Mouse (Mus musculus) heart, embryonic 11.5 days (tissue): Measurements from ENCODE around the gene Wbp4. TPM values are rescaled to one million over a fixed set of nuclear protein-coding genes. Genes with fewer than 3 reads are reported as not detected.

Experiments used
- ATAC-seq: fragments of 200-750 bp; cut with Nextera tagmentation; replicated peaks from 2 replicates; pipeline ENCODE4 v1.8.0; 2017; ENCODE audit warnings: moderate library complexity; ENCODE audit not compliant: insufficient number of reproducible peaks, low FRiP score, low TSS enrichment
- H3K27ac ChIP-seq: fragments of 300-500 bp; sonication (generic); 2 replicates; pipeline ENCODE4 v1.5.1; 2014; ENCODE audit warnings: mild to moderate bottlenecking, low read depth, low read length
- H3K27me3 ChIP-seq: fragments of 300-500 bp; sonication (generic); 2 replicates; pipeline ENCODE4 v1.6.1; 2014; ENCODE audit warnings: mild to moderate bottlenecking, low read length, mixed read lengths; ENCODE audit not compliant: control insufficient read depth, insufficient read depth
- H3K36me3 ChIP-seq: fragments of 300-500 bp; sonication (generic); 2 replicates; pipeline ENCODE4 v1.6.1; 2014; ENCODE audit warnings: mild to moderate bottlenecking, low read length, moderate library complexity, mixed read lengths; ENCODE audit not compliant: control insufficient read depth, insufficient read depth
- H3K4me1 ChIP-seq: fragments of 300-500 bp; sonication (generic); 2 replicates; pipeline ENCODE4 v1.6.1; 2014; ENCODE audit warnings: low read length; ENCODE audit not compliant: control insufficient read depth, insufficient read depth
- H3K4me2 ChIP-seq: fragments of 300-500 bp; sonication (generic); 2 replicates; pipeline ENCODE4 v1.6.1; 2014; ENCODE audit warnings: mild to moderate bottlenecking, moderate library complexity
- H3K4me3 ChIP-seq: fragments of 300-500 bp; sonication (generic); 2 replicates; pipeline ENCODE4 v1.5.1; 2014; ENCODE audit warnings: low read depth, low read length
- H3K9ac ChIP-seq: fragments of 300-500 bp; sonication (generic); 2 replicates; pipeline ENCODE4 v1.6.1; 2014; ENCODE audit warnings: mild to moderate bottlenecking, low read depth, low read length, moderate library complexity
- H3K9me3 ChIP-seq: fragments of 300-500 bp; sonication (generic); replicated peaks from 2 replicates; pipeline ENCODE4 v1.6.1; 2016; ENCODE audit warnings: low read length; ENCODE audit not compliant: control insufficient read depth
- WGBS: fragments of 180-500 bp; shearing (Covaris S2); extraction: QIAGEN DNeasy Blood & Tissue Kit; methylation state at CpG from one replicate; pipeline ENCODE4 v1.1.7; 2014; ENCODE audit not compliant: insufficient replicate concordance; 5-methylcytosine and 5-hydroxymethylcytosine counted together
- polyA plus RNA-seq: library from polyadenylated mRNA; unstranded; fragments of >200 nt; fragmentation: Nextera tagmentation; extraction: Ambion mirVana; gene quantifications from 2 replicates; pipeline ENCODE4 v1.2.1, GENCODE M21; 2014

Gene Wbp4
- polyA plus RNA-seq, 1 experiment from 2014 or later: 38.2 TPM

DNA sequence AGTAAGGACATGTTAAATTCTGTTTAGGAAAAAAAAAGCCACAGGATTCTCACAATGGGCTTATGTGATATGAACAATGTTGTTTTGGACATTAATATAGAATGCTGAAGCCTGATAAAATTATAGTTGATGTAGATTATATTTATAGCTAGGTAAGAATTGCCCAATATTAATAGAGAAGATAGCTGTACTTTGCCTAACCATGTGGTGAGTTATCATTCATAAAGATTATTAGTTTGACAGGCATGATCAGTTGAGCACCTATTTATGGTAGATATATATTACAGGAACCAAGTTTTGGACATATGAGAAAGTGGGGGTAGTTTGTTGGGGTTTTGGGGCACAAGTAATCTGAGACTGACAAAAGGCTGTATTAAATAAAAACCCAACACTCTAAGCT lies 39.3 kb upstream of the Wbp4 start:
- Histone ChIP-seq H3K9me3 (no peaks in the 10 kb centered on the region), H3K9ac (no peak overlapping the region), H3K4me1 (0 out of 2 replicates have a peak, but pooled peaks cover 4% of the 10 kb centered on the region), H3K36me3 (no peaks in the 10 kb centered on the region), H3K4me2 (no peak overlapping the region), H3K27ac (no peak overlapping the region), H3K27me3 (no peaks in the 10 kb centered on the region), H3K4me3 (no peak overlapping the region)
- no peak for ATAC-seq

DNA sequence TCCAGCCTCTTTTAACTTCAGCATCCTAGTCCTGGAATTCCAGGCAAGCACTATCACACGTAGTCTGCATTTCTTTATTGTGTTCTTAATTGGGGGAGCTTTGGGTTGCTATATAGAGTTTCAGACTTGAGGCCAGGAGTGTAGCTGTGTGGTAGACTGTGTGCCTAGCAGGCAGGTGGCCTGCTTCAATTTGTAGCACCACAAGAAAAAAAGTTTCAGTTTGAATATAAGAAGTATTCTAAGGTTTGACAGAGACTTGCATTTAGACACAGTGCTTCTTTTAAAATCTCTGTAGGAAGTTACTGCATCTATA lies 38.3 kb upstream of the Wbp4 start:
- Histone ChIP-seq H3K9me3 (no peaks in the 10 kb centered on the region), H3K4me1 (0 out of 2 replicates have a peak, but pooled peaks cover 4% of the 10 kb centered on the region), H3K27ac (no peak overlapping the region), H3K36me3 (no peaks in the 10 kb centered on the region), H3K4me2 (no peak overlapping the region), H3K9ac (no peak overlapping the region), H3K27me3 (no peaks in the 10 kb centered on the region), H3K4me3 (no peak overlapping the region)
- 58% methylated on average over 1 of the region's 1 CpGs for WGBS
- ATAC-seq: no peak

DNA sequence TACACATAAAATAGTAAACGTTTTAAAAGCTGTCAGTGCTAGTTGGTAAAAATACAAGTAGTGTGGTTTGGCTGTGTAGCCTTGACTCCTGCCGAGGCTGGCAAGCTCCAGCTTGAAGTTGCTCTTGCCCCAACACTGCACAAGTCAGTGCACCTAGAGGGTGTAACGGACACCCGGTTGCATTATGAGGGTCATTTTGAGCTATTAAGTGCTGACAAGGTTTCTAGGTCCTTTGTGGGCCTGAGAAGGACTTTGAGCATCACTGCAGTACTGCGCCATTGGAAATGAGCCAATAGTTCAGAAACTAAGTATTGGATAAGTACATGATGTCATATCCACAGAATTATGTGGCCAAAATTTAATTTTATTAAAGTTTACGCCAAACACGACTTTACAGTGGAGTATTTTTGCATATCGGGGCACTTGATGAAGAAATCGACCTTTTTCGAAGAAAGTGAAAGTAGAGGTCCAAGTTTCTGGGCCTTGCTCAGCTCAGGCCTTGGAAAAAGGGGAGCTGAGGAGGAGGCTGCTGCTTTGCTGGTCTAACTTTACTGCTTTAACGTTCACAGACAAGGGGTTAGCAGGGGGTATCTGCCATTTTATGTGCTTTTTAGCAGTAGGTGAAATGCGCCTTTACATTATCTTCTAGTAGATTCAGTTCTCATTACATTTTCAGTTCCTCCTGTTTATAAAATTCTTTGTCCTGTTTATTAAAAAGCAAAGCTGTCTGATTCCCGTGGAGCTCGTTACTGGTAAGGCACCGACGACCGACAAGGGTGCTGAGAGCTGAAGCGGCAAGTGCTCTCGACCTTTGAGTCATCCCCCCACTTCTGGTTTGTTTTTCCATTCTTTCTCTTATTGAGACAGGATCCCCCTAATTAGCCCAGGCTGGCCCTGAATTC lies 37.7 kb upstream of the Wbp4 start:
- 69% methylated on average over 19 of the region's 19 CpGs for WGBS
- Histone ChIP-seq H3K4me3 (no peak overlapping the region), H3K27ac (no peak overlapping the region), H3K9ac (no peak overlapping the region), H3K4me2 (no peak overlapping the region), H3K27me3 (no peaks in the 10 kb centered on the region), H3K9me3 (no peaks in the 10 kb centered on the region), H3K36me3 (no peaks in the 10 kb centered on the region), H3K4me1 (0 out of 2 replicates have a peak, but pooled peaks cover 4% of the 10 kb centered on the region)
- no peak for ATAC-seq

DNA sequence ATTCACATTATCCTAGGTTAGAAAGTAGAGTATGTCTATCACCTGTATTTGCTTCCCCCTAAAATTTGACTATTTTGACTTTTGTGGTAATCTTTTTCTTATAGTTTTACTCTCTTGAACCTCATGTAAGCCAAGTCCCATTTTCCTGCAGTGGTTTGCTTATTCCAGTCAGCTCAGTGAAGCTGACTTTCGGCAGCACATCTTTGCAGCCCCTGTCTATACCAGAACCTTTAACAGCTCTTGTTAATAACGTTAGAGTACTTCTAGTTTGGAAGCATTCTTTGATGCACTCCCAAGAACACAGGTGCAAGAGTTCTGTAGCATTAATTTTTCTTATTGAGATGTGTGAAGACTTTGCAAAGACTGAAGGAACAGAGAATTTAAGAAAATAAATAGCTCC lies 36.8 kb upstream of the Wbp4 start:
- Histone ChIP-seq H3K4me3 (no peak overlapping the region), H3K9ac (no peak overlapping the region), H3K4me2 (no peak overlapping the region), H3K4me1 (0 out of 2 replicates have a peak, but pooled peaks cover 4% of the 10 kb centered on the region), H3K27me3 (no peaks in the 10 kb centered on the region), H3K36me3 (no peaks in the 10 kb centered on the region), H3K9me3 (no peaks in the 10 kb centered on the region), H3K27ac (no peak overlapping the region)
- ATAC-seq: no peak
- WGBS: 85% methylated on average over 2 of the region's 2 CpGs

DNA sequence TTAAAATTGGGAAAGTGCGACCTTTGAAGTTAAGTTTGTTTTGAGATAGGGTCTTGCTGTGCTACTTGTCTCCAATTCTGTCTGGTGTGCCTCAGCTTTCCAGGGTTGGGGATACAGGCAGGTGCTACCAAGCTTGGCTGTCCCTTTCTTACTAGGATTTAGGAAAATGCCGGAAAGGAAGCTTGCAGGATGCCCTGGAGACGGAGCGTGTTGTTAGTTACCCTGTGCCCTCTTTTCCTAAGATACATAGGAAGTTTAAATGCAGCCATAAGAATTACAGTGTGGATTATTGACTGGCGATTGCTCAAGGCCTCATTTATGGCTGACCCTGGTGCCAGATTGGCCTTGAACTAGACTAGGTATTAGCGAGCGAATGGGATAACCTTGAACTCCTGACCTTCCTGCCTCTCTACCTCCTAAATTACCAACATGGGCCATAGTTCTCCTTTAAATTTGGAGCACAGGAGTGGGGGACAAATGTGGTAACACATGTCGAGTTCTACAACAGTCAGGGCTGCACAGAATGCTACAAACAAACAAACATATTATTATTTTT lies 35.9 kb upstream of the Wbp4 start:
- no peak overlapping the region for H3K27ac ChIP-seq
- H3K4me3 ChIP-seq: no peak overlapping the region
- H3K4me2 ChIP-seq: no peak overlapping the region
- H3K4me1 ChIP-seq: 0 out of 2 replicates have a peak, but pooled peaks cover 4% of the 10 kb centered on the region
- H3K36me3 ChIP-seq: no peaks in the 10 kb centered on the region
- H3K27me3 ChIP-seq: no peaks in the 10 kb centered on the region
- ATAC-seq: no peak
- no peaks in the 10 kb centered on the region for H3K9me3 ChIP-seq
- no peak overlapping the region for H3K9ac ChIP-seq
- WGBS: 86% methylated on average over 8 of the region's 8 CpGs

DNA sequence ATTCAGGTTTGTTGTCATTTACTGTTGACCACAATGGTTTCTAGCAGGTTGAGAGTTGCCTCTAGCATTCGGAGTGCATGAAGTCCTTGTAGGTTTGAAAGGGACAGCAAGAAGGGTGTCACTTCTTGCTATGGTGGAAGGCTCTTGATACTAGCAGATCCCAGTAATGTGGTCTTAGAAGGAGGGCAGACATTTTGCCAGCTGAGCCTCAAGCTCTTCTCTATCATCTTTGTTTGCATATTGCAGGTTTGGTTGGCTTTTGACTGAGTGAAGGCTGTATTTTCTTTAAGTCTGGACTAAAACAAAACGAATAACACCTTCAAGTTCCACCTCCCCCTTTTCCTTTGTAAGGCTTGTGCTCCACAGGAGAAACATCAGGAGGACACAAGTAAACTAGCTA lies 35.4 kb upstream of the Wbp4 start:
- Histone ChIP-seq H3K4me2 (no peak overlapping the region), H3K27ac (no peak overlapping the region), H3K9ac (no peak overlapping the region), H3K9me3 (no peaks in the 10 kb centered on the region), H3K4me1 (0 out of 2 replicates have a peak, but pooled peaks cover 2% of the 10 kb centered on the region), H3K4me3 (no peak overlapping the region), H3K36me3 (no peaks in the 10 kb centered on the region), H3K27me3 (no peaks in the 10 kb centered on the region)
- ATAC-seq: no peak
- WGBS: 84% methylated on average over 2 of the region's 2 CpGs

DNA sequence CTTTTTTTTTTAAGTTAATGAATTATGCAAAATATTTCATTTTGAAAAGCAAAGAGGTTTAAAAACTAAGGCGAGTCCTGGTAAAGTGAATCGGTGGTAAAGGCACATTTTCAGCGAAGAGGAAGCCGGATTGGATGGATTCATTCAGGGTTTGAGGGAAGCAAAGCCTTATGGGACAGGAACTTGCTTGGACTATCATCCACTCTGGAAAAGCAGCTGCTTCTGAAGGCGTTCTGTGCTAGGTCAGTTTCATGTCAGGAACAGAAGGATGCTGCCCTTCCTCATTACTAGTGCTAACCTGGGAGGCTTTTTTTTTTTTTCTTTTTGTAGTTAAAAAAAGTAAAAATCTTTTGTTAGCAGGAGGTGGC lies 34.9 kb upstream of the Wbp4 start:
- Histone ChIP-seq H3K9me3 (no peaks in the 10 kb centered on the region), H3K27me3 (no peaks in the 10 kb centered on the region), H3K4me2 (no peak overlapping the region), H3K27ac (no peak overlapping the region), H3K36me3 (no peaks in the 10 kb centered on the region), H3K4me3 (no peak overlapping the region), H3K4me1 (peaks cover 4% of the 10 kb centered on the region; the same call in 1 of the 2 replicates), H3K9ac (no peak overlapping the region)
- no peak for ATAC-seq
- 85% methylated on average over 5 of the region's 5 CpGs for WGBS

DNA sequence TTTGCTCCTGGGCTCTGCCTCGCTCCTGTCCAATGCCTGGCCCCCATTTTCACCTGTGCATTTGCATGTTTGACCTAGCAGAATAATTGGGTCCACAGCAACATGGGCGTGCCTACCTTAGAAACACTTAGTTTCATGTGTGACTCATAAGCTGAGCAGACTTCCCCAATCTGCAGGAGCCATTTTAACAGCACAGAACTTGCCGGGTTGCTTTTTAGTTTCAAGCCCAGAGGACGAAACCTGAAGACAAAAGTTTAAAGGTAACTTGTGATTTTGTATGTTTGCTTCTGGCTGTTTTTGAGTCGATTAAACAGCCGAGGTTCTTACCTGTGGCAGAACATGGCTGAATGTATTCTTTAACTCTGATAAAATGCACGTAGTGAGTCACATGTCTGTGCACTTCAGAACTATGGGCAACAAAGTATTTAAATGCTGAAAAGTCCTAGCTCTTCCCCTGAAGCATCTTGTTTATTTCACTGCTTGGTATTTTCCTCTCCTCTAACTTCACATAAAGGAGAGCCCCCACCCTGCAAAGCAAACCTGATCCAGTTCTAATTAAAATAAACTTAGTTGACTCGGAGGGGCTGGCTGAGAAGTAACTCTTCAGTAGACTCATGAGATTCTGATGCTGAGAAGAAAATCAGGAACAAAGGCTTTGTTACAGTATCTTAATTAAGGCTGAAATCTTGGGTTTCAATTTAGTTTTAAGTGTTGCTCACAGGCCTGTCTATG lies 34.4 kb upstream of the Wbp4 start:
- Histone ChIP-seq H3K4me2 (no peak overlapping the region), H3K27ac (no peak overlapping the region), H3K9ac (no peak overlapping the region), H3K27me3 (no peaks in the 10 kb centered on the region), H3K4me1 (peaks cover 6% of the 10 kb centered on the region; the same call in 1 of the 2 replicates), H3K4me3 (no peak overlapping the region), H3K36me3 (no peaks in the 10 kb centered on the region), H3K9me3 (no peaks in the 10 kb centered on the region)
- no peak for ATAC-seq
- WGBS: 80% methylated on average over 8 of the region's 8 CpGs
